Mouse (Mus musculus): Measurements from ENCODE around the gene Prcp.

GRCm38 (mm10) chr7:92871596-92871995 lies 2.7 kb upstream of the Prcp start:
- no peak for TF ChIP-seq MYC (IDR thresholded peaks at IDR 0.05; ENCODE audit: low read depth, low read length)
- TF ChIP-seq CTCF (conservative IDR thresholded peaks at IDR 0.05 in 1 of 2, IDR thresholded peaks at IDR 0.05 in 1 of 2; ENCODE audit: low read depth in 2 of 2, low read length in 2 of 2): no peak
- TF ChIP-seq GABPA (IDR thresholded peaks at IDR 0.05; ENCODE audit: insufficient replicate concordance, low read depth, low read length): no peak
- TF ChIP-seq EP300 (IDR thresholded peaks at IDR 0.05; ENCODE audit: low read length): no peak
- TF ChIP-seq E2F4 (IDR thresholded peaks at IDR 0.05; ENCODE audit: insufficient replicate concordance, low read depth, low read length): no peak
- no peak for TF ChIP-seq POLR2A (IDR thresholded peaks at IDR 0.05; ENCODE audit: low read depth, low read length)
- TF ChIP-seq ZMIZ1 (IDR thresholded peaks at IDR 0.05; ENCODE audit: low read depth, low read length): no peak

Measured in CH12.LX (cell line).